Mouse (Mus musculus): ENCODE data around the gene Ctdsp2. TPM values are rescaled to one million over a fixed set of nuclear protein-coding genes. Genes with fewer than 3 reads are reported as not detected.

The Ctdsp2 gene
- 21.1 TPM for polyA plus RNA-seq (2014; fragmentation: Illumina TruSeq; extraction: RNeasy Lipid Tissue Mini Kit (QIAGEN cat#74804); ENCODE audit: low replicate concordance)

DNA sequence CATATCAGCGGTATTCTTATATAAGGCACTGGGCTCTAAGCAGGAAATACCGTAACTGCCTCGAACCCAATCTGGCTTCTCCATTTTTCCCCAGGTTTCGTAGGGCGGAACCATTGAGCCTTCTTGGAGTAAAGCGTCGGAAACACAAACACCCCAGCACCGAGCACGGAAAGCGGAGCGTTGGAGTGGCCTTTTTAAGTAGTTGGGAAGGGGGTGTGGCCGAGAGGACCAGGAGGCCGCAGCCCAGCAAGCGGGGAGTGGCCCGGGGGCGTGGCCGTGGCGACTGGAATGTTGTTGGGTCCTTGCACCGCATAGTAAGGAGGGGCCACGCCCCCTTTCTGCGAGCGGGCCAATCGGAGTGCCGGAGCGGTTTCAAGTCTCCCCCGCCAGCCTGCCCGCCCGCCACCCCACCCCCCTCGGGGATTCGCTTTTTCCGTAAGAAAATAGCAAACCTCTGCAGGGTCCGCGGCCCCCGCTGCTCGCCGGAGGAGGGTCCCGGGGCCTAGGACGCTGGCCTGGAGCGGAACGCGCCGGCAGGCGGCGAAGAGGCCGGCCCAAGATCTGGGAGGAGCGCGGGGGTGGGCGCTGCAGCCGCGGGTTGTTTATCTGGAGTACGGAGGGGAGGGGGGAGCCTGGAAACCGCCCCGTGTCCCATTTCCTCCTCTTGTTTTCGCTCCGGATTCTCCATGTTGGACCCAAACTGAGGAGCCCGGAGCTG lies at the start of gene Ctdsp2:
Gene Ctdsp2 (plus strand): TSS at position 441 of the 718 bp plus-strand sequence.

DNA sequence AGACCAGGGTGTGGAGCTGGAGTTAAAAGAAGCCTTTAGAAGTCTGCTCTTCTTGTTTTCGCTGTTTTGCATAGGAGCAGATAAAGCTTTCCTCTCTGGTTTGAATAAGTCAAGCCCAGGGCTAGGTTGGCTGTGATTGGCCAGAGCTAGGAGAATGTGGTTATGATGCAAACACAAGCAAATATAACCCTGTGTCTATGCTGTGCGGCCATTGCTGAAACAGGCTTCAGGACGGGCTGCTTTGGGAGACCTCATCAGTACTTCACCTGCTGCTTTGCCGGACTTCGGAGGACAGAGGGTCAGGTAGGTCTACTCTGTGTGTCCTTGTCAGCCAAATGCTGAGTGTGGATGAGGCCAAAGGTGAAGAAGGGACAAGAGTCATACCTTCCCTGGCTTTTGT lies 22.0 kb downstream of the Ctdsp2 start, which contains the start of gene Avil:
Gene Avil (plus strand): TSS at position 181 of the 400 bp plus-strand sequence.

DNA sequence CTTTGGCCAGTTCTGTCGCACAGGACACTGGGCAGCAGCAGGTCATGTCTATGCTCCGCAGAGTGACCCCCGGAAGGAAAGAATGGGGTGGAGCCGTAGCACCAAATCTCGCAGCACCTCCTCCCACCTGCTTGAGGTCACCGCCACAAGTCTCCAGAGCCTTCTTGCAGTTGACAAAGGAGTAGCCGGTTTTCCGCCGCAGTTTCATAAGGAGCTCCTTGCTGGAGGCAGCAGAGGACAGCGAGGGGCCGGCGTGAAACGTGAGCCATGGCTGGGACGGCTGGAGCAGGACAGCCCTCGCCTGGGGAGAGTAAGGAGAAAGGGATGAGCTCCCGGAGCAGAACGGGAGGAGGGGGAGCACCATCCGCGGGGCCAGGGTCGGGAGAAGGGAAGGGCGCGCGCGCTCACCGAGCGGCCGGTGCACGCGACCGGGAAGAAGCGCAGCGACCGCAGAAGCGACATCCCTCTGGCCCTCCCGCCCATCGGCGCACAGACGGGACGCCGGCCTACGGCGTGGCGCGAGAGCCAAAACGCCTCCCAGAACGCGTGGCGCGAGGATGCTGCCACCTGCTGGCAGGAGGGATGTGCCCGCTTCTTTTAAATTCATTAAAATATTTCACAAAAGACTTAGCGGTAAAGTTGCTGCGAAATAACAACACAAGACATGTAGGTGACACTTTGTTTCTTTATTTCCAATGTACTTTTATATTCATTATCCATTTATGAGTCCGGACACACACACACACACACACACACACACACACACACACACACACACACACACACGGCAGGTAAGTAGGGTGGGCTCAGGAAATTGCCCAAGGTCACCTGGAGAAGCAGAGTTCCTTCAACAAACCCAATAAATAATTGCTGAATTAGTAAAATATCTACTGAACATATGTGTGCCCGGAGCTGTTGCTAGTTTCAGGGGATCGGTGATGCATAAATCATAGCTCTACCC lies 52.1 kb downstream of the Ctdsp2 start, which contains the start of gene Tsfm:
Gene Tsfm (minus strand): TSS at position 505 of the 961 bp plus-strand sequence.

DNA sequence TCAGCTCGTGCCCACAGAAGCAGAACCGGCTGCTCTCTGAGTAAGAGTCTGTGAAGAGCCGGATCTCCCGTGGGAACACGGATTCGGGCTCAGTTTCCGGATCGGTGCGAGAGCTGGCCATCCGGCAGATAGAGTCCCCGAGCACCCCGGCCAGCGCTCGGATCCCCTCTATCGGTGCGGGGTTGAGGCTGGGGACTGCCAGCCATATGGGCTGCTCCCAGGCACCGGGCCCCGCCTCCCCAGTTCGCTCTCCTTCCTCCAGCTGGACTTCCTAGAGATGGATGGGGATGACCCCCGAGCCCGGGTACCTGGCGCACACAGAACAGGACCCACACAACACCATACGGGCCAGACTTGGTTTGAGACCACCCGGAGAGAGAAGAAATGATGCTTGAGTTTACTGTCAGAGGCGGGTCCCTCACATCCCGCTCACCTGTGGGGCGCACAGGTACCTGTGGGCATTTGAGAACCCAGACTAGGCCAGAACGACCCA lies 62.8 kb downstream of the Ctdsp2 start, which contains the start of the genes Mettl1 and Eef1akmt3:
Gene Mettl1 (plus strand): TSS at position 141 of the 493 bp plus-strand sequence.
Gene Eef1akmt3 (minus strand): TSS at position 240 of the 493 bp plus-strand sequence.

DNA sequence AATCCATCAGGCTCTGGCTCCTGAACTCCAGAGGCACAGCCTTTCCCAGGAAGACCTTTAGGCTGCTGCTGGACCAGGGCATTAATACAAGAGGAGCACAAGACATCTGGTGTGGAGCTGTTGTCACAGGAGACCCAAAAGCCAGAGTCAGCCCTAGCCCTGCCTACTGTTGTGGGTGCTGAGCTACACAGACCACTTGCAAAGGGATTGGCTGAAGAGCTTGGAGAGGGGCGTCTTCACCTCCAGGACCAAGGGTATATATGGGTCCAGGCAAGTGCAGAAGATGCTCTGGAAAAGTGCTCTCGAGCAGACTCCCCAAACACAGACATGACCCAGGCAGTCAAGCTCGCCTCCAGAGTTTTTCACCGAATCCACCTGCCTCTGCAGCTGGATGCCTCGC lies 69.4 kb downstream of the Ctdsp2 start, which contains the start of gene Cyp27b1:
Gene Cyp27b1 (plus strand): TSS at position 297 of the 400 bp plus-strand sequence.

Other genes with a start within 250 kb of the Ctdsp2 start
- 2.1 TPM for gene Atp23, start 77.4 kb upstream of the Ctdsp2 start, polyA plus RNA-seq (2014; fragmentation: Illumina TruSeq; extraction: RNeasy Lipid Tissue Mini Kit (QIAGEN cat#74804); ENCODE audit: low replicate concordance)
- gene Avil, start 22.0 kb downstream of the Ctdsp2 start, polyA plus RNA-seq (2014; fragmentation: Illumina TruSeq; extraction: RNeasy Lipid Tissue Mini Kit (QIAGEN cat#74804); ENCODE audit: low replicate concordance) = 0.33 TPM
- 7.3 TPM for gene Tsfm, start 52.1 kb downstream of the Ctdsp2 start, polyA plus RNA-seq (2014; fragmentation: Illumina TruSeq; extraction: RNeasy Lipid Tissue Mini Kit (QIAGEN cat#74804); ENCODE audit: low replicate concordance)
- gene Mettl1, start 62.7 kb downstream of the Ctdsp2 start, polyA plus RNA-seq (2014; fragmentation: Illumina TruSeq; extraction: RNeasy Lipid Tissue Mini Kit (QIAGEN cat#74804); ENCODE audit: low replicate concordance) = 1.5 TPM
- 0.56 TPM for gene Eef1akmt3, start 62.8 kb downstream of the Ctdsp2 start, polyA plus RNA-seq (2014; fragmentation: Illumina TruSeq; extraction: RNeasy Lipid Tissue Mini Kit (QIAGEN cat#74804); ENCODE audit: low replicate concordance)
- not detected for gene Cyp27b1, start 69.5 kb downstream of the Ctdsp2 start, polyA plus RNA-seq (2014; fragmentation: Illumina TruSeq; extraction: RNeasy Lipid Tissue Mini Kit (QIAGEN cat#74804); ENCODE audit: low replicate concordance)
- gene March9, start 81.5 kb downstream of the Ctdsp2 start, polyA plus RNA-seq (2014; fragmentation: Illumina TruSeq; extraction: RNeasy Lipid Tissue Mini Kit (QIAGEN cat#74804); ENCODE audit: low replicate concordance) = 0.45 TPM
- 7.9 TPM for gene Cdk4, start 84.8 kb downstream of the Ctdsp2 start, polyA plus RNA-seq (2014; fragmentation: Illumina TruSeq; extraction: RNeasy Lipid Tissue Mini Kit (QIAGEN cat#74804); ENCODE audit: low replicate concordance)
- gene Tspan31, start 91.5 kb downstream of the Ctdsp2 start, polyA plus RNA-seq (2014; fragmentation: Illumina TruSeq; extraction: RNeasy Lipid Tissue Mini Kit (QIAGEN cat#74804); ENCODE audit: low replicate concordance) = 40.0 TPM
- gene Agap2, start 96.6 kb downstream of the Ctdsp2 start, polyA plus RNA-seq (2014; fragmentation: Illumina TruSeq; extraction: RNeasy Lipid Tissue Mini Kit (QIAGEN cat#74804); ENCODE audit: low replicate concordance) = not detected
- gene Os9, start 142.4 kb downstream of the Ctdsp2 start, polyA plus RNA-seq (2014; fragmentation: Illumina TruSeq; extraction: RNeasy Lipid Tissue Mini Kit (QIAGEN cat#74804); ENCODE audit: low replicate concordance) = 7.4 TPM
- 11.8 TPM for gene B4galnt1, start 186.5 kb downstream of the Ctdsp2 start, polyA plus RNA-seq (2014; fragmentation: Illumina TruSeq; extraction: RNeasy Lipid Tissue Mini Kit (QIAGEN cat#74804); ENCODE audit: low replicate concordance)
- gene Slc26a10, start 201.9 kb downstream of the Ctdsp2 start, polyA plus RNA-seq (2014; fragmentation: Illumina TruSeq; extraction: RNeasy Lipid Tissue Mini Kit (QIAGEN cat#74804); ENCODE audit: low replicate concordance) = not detected
- gene Arhgef25, start 211.4 kb downstream of the Ctdsp2 start, polyA plus RNA-seq (2014; fragmentation: Illumina TruSeq; extraction: RNeasy Lipid Tissue Mini Kit (QIAGEN cat#74804); ENCODE audit: low replicate concordance) = 3.9 TPM
- gene Dtx3, start 217.0 kb downstream of the Ctdsp2 start, polyA plus RNA-seq (2014; fragmentation: Illumina TruSeq; extraction: RNeasy Lipid Tissue Mini Kit (QIAGEN cat#74804); ENCODE audit: low replicate concordance) = 0.56 TPM
- gene Pip4k2c, start 232.9 kb downstream of the Ctdsp2 start, polyA plus RNA-seq (2014; fragmentation: Illumina TruSeq; extraction: RNeasy Lipid Tissue Mini Kit (QIAGEN cat#74804); ENCODE audit: low replicate concordance) = 8.8 TPM